Mouse (Mus musculus) T-helper 2 cell (primary cell): Measurements from ENCODE around the gene Peak1.
"Not testable (repeated sequence)": the region's sequence is repeated elsewhere in the genome, so short reads cannot be mapped to it uniquely, and the experiment has no call there.

Experiments
- in situ Hi-C: fragments of 300-600 bp; cut with MboI, MseI; formaldehyde crosslinking; loops from one replicate; pipeline ENCODE4 v1.15.1; 2025; ENCODE audit warnings: high pct_unique_total_duplicates

Gene Peak1

GRCm38 (mm10) chr9:56417948-56418737 is at the start of gene Peak1, which contains the start of gene Hmg20a:
TSS of gene Peak1 (minus strand) at chr9:56418067.
TSS of gene Hmg20a (plus strand) at chr9:56418609.
- in situ Hi-C loops = loop anchor here (10.0 kb wide), 1 partner anchor 153 kb away; no protein-coding TSS in a partner anchor

GRCm38 (mm10) chr9:56466251-56466650 is 48.4 kb upstream of the Peak1 start:
- in situ Hi-C loops = no loop called here

- in situ Hi-C loops = no loop called here
Measured at GRCm38 (mm10) chr9:56464863-56465654, 47.2 kb upstream of the Peak1 start.

GRCm38 (mm10) chr9:56463686-56464515 is 46.0 kb upstream of the Peak1 start:
- in situ Hi-C loops = no loop called here

GRCm38 (mm10) chr9:56463046-56463445 is 45.2 kb upstream of the Peak1 start:
- in situ Hi-C loops = no loop called here

GRCm38 (mm10) chr9:56462606-56463005 is 44.7 kb upstream of the Peak1 start:
- in situ Hi-C loops = no loop called here

GRCm38 (mm10) chr9:56460987-56461386 is 43.1 kb upstream of the Peak1 start:
- in situ Hi-C loops = no loop called here

- in situ Hi-C loops = no loop called here
Measured at GRCm38 (mm10) chr9:56456426-56456825, 38.6 kb upstream of the Peak1 start.

GRCm38 (mm10) chr9:56453038-56453815 is 35.4 kb upstream of the Peak1 start:
- in situ Hi-C loops = no loop called here

- in situ Hi-C loops = no loop called here
Measured at GRCm38 (mm10) chr9:56451570-56451969, 33.7 kb upstream of the Peak1 start.

- in situ Hi-C loops = no loop called here
Measured at GRCm38 (mm10) chr9:56439699-56440098, 21.8 kb upstream of the Peak1 start.

- in situ Hi-C loops = not testable (repeated sequence)
Measured at GRCm38 (mm10) chr9:56437300-56437892, 19.5 kb upstream of the Peak1 start.

- in situ Hi-C loops = no loop called here
Measured at GRCm38 (mm10) chr9:56435821-56436526, 18.1 kb upstream of the Peak1 start.

GRCm38 (mm10) chr9:56424861-56425260 is 7.0 kb upstream of the Peak1 start:
- in situ Hi-C loops = loop anchor here (5.0 kb wide), 1 partner anchor 82 kb away; no protein-coding TSS in a partner anchor

GRCm38 (mm10) chr9:56421991-56422390 is 4.1 kb upstream of the Peak1 start:
- in situ Hi-C loops = loop anchor here (5.0 kb wide), 1 partner anchor 85 kb away; no protein-coding TSS in a partner anchor

GRCm38 (mm10) chr9:56420892-56421601 is 3.2 kb upstream of the Peak1 start:
- in situ Hi-C loops = loop anchor here (5.0 kb wide), 1 partner anchor 86 kb away; no protein-coding TSS in a partner anchor

GRCm38 (mm10) chr9:56420236-56420635 is 2.4 kb upstream of the Peak1 start:
- in situ Hi-C loops = loop anchor here (5.0 kb wide), 1 partner anchor 87 kb away; no protein-coding TSS in a partner anchor

GRCm38 (mm10) chr9:56418738-56419239 is 922 bp upstream of the Peak1 start:
- in situ Hi-C loops = loop anchor here (10.0 kb wide), 1 partner anchor 154 kb away; no protein-coding TSS in a partner anchor
